Mouse (Mus musculus): ENCODE data around the gene Med1.
"Not testable (repeated sequence)": the region's sequence is repeated elsewhere in the genome, so short reads cannot be mapped to it uniquely, and the experiment has no call there.

The Med1 gene

GRCm38 (mm10) chr11:98192901-98193805, at the start of gene Med1:
Gene Med1, minus strand, starts transcription at chr11:98193293.
- DNase-seq (ENCODE audit: low read depth, low spot score), result peak; percentile 97

- no peak for DNase-seq (ENCODE audit: low read depth, low spot score)
These were observed 45.9 kb upstream of the Med1 start for GRCm38 (mm10) chr11:98238995-98239394.

- DNase-seq (ENCODE audit: low read depth, low spot score), result no peak
These were observed 45.3 kb upstream of the Med1 start for GRCm38 (mm10) chr11:98238416-98238815.

GRCm38 (mm10) chr11:98226349-98226748, 33.3 kb upstream of the Med1 start:
- no peak for DNase-seq (ENCODE audit: low read depth, low spot score)

GRCm38 (mm10) chr11:98213311-98213710, 20.2 kb upstream of the Med1 start:
- DNase-seq (ENCODE audit: low read depth, low spot score), result no peak

- not testable (repeated sequence) for DNase-seq (ENCODE audit: low read depth, low spot score)
These were observed 16.6 kb upstream of the Med1 start for GRCm38 (mm10) chr11:98209661-98210060.

- DNase-seq (ENCODE audit: low read depth, low spot score), result not testable (repeated sequence)
These were observed 13.2 kb upstream of the Med1 start for GRCm38 (mm10) chr11:98206281-98206680.

- no peak for DNase-seq (ENCODE audit: low read depth, low spot score)
These were observed 12.4 kb upstream of the Med1 start for GRCm38 (mm10) chr11:98205463-98205862.

GRCm38 (mm10) chr11:98203931-98204421, 10.9 kb upstream of the Med1 start:
- DNase-seq (ENCODE audit: low read depth, low spot score), result peak; percentile 11

GRCm38 (mm10) chr11:98203351-98203911, 10.3 kb upstream of the Med1 start:
- no peak for DNase-seq (ENCODE audit: low read depth, low spot score)

- DNase-seq (ENCODE audit: low read depth, low spot score), result peak; percentile 99
These were observed 9.7 kb upstream of the Med1 start, which contains the start of gene Cdk12 for GRCm38 (mm10) chr11:98202641-98203350. Gene Cdk12, plus strand, starts transcription at chr11:98203059.

GRCm38 (mm10) chr11:98201791-98202640, 8.9 kb upstream of the Med1 start:
- peak; percentile 21 for DNase-seq (ENCODE audit: low read depth, low spot score)

GRCm38 (mm10) chr11:98190820-98191219, 2.3 kb downstream of the Med1 start:
- no peak for DNase-seq (ENCODE audit: low read depth, low spot score)

- no peak for DNase-seq (ENCODE audit: low read depth, low spot score)
These were observed 5.3 kb downstream of the Med1 start for GRCm38 (mm10) chr11:98187640-98188395.

- not testable (repeated sequence) for DNase-seq (ENCODE audit: low read depth, low spot score)
These were observed 10.9 kb downstream of the Med1 start for GRCm38 (mm10) chr11:98182149-98182548.

GRCm38 (mm10) chr11:98168400-98168799, 24.7 kb downstream of the Med1 start:
- DNase-seq (ENCODE audit: low read depth, low spot score), result no peak

GRCm38 (mm10) chr11:98155094-98155493, 38.0 kb downstream of the Med1 start:
- no peak for DNase-seq (ENCODE audit: low read depth, low spot score)

GRCm38 (mm10) chr11:98150625-98151156, 42.4 kb downstream of the Med1 start:
- no peak for DNase-seq (ENCODE audit: low read depth, low spot score)

- DNase-seq (ENCODE audit: low read depth, low spot score), result peak; percentile 88
These were observed 43.1 kb downstream of the Med1 start, which contains the start of gene Fbxl20 for GRCm38 (mm10) chr11:98149786-98150624. Gene Fbxl20, minus strand, starts transcription at chr11:98150403.
